Mouse (Mus musculus) adrenal gland, adult 18-20 months (tissue): ENCODE results near the gene Asic2. TPM values are rescaled to one million over a fixed set of nuclear protein-coding genes. Genes with fewer than 3 reads are reported as not detected.

ENCODE experiments used
- DNase-seq, 2 experiments: peaks; one replicate each; pipeline ENCODE4 v3.0.0; 2021 to 2022; ENCODE audit warnings: low spot score in 2 of 2
- long read RNA-seq, 2 experiments: library from polyadenylated mRNA; stranded (forward); transcript quantifications; one replicate each; pipeline ENCODE4 v2.0.0; 2021
- total RNA-seq, 2 experiments: library from RNA; stranded (reverse); gene quantifications; 1 replicate in 1 of 2; 2 replicates in 1 of 2; pipeline ENCODE4 v1.2.3; 2021

The Asic2 gene
- 1 to 10 TPM; 2.5 to 3.2 TPM for total RNA-seq
- long read RNA-seq, experiment 1, partial matches to known transcripts: 0 of 4 reads
- long read RNA-seq, experiment 1, other reads (novel, unspliced or antisense): 2 of 4 reads
- long read RNA-seq, experiment 2, partial matches to known transcripts: 0 of 1 reads
- long read RNA-seq, experiment 2, other reads (novel, unspliced or antisense): 1 of 1 reads

DNA sequence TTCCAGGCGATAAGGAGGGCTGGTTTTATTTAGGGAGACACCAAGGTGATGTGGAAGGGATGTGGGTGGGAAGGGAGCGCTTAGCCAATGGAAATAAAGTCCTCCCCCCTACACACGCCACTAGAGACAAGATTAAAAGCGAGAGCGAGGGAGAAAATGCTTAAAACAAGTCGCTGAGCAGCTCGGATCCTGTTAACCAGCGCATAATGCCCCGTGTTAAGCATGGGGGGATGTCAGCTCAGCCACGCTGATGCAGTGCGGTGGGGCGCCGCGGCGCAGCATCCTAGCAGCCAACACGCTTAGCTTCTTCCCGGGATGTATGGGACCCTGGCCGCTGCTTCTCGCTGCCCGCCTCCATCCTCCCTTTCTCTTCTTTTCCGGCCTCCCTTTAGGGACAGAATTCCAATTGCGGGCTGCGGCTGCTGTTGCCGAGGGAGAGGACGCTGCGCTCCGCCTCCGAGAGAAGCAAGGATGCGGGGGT is at the start of gene Asic2:
Gene Asic2, minus strand, starts transcription at position 57 of the 481 bp plus-strand sequence.
- no peak for DNase-seq

DNA sequence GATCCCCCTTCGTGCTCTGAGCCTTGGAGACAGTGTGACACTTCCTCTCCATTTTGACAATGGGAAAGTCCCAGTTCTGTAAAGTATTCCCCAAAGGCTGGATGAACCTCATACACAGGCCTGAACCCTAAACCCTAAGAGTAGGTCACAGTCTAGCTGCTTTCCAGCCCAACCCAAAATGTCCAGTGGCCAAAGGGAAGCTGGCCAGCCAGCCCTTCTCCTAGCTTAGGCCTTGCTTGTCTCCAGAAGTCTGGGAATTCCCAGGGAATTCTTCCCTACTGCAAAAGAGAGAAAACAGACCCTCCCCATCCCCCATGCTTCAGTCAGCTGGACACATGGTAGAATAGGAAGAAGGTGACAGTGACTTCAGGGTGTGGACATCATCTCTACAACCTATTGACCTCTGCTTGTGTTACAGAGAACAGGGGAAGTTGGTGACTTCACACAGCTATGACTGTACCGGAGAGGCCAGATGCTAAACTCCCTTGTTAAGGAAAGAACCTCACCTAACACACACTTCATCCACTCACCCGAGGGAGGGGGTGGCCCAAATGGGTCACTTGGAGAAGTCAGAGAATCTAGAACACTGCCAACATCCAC is 48.0 kb upstream of the Asic2 start:
- DNase-seq: no peak

DNA sequence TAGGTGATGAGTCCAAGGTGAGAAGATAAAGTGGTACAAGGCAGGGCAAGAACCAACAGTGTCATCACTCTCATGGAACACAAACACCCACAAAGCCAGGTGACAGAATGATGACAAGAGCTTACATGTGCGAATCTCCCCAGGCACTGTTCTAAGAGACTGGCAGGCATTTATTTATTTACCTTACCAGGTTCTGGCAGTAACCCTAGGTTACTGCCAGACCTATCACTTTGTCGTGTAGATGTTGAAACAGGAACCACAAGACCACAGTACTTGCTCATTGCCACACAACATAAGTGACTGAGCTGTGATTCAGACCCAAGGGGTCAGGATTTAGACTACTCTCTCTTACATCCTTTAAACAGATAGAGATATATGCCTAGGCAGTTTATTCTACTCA is 46.8 kb upstream of the Asic2 start:
- DNase-seq: no peak

DNA sequence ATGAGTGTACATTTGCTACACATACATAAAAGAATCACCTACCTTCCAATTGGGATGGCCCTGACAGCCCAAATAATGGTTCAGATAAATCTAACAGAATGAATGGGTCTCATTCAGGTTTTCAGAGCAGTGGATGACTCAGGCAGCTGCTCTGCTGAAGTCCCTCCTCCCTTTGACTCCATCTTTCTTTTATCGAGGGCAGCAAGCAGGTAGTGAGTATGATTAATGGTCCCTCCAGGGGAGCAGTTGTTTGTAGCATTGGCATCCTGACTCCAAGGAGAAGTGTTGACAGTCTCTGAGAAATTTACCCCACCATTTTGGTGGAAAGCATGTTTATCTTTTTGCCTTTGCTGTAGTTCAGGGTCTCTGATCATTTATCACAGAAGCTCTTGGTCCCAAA is 45.5 kb upstream of the Asic2 start:
- no peak for DNase-seq

DNA sequence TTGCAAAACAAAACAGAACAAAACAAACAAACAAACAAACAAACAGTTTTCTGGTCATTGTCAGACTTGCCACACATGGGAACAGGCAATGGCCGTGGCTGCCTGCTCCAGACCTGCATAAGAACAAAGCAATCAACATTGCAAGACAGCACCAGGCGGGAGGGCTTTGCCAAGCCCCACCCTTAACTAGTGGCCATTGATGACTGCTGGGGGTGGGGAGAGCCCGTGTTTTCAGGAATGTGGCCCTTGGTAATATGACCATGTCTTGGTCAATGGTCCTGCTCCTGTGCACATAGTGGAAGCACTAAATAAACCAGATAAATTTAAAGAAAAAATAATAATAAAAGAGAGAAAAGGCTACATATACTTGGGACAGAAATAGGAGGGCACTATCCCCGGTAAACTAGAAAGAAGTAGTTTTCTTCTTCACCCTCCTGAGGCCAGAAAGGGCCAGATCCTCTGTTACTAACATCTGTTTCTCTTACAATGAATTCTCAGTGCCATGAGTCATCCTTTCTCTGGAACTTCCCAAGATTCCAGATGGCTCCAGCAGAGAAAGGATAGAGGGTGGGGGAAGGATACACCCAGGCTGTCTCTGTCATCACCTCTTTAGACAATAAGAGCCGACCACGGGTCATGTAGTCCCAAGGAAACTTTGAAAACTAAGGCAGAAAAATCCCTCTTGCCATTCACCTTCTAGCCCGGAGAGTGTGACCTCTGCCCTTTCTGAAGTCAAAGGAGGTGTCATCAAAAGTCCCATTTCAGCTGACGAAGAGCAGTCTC is 43.3 kb upstream of the Asic2 start:
- no peak for DNase-seq

DNA sequence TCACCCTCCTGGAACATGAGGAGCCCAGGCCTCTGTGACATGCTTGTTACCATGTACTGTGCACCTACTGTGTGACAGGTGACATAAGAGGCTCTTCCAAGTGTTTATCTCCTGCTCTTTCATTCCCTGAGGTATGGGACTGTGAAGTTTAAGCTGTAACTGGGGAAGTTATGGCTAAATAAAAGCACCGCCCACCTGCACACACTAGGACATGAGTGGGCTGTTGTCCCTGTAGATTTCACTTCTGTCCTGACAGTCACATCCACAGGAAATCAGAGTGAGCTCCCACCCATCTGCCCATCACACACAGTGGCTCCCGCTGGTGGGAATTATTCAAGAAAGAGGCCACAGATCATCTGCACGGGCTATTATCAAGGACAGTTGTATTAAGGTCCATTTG is 41.9 kb upstream of the Asic2 start:
- DNase-seq: no peak

DNA sequence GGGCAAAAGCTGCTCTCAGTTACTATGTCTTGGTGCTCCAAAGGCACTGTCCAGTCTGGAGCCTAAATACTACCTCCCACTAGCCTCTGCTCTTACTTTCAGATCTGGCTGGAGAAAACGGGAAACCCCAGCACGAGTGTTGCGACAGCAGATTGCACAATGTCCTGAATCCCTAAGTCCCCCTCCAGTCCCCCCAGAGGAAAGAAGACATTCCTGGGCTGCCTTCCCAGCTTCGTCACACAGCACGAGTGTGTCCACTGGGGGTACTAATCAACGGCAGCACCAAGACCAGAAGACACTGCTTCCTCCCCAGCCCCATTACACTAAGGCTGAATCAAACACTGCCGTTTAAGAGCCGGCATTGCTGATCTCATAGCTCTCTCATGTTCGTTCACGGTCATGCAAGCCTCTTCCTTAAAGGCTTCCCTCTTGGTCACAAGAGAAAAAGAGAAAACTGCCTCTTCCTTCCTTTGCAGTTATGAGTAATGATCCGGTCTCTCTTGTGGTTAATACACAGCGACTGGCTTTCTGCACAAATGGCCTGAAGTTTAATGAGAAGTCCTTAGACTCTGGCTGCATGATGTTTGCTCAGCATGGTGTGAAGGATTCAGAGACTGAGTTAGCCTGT is 38.7 kb upstream of the Asic2 start:
- peak; percentile 16 to 63 for DNase-seq

DNA sequence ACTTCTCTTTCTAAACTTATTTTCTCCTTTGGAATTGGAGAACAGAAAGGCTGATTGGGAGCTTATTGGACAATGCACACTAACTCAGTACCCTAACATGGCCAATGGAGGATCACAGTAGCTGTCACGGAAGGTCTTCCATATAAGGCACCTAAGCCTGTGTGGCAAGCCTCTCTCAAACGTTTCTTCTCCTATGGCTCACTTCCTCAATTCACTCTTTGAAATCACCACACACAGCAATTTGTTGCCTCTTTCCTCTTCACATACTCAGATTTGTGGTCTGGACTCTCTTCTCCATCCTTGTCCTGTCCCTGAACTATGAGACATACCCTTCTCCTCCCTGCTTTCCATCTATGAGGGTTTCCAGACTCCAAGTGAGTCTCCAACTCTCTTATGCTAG is 36.6 kb upstream of the Asic2 start:
- DNase-seq: no peak

DNA sequence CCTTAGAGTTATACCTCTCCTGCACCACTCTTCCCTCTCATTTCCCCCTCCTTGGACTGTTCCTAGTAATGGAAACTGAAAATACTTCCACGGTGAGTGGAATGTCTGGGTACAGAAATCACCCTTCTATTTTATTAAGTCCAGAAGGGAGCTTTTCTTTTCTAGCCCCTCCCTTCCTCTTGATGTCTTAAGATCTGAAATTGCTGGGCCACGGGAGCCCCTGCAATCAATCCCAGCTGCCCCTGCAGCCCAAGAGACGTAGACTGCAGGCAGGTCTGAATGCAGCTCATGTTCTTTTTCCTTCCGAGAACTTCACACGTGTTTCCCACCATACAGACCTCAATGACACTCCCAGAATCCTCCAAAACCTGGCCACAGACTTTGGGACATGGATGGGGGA is 32.3 kb upstream of the Asic2 start:
- DNase-seq: no peak

DNA sequence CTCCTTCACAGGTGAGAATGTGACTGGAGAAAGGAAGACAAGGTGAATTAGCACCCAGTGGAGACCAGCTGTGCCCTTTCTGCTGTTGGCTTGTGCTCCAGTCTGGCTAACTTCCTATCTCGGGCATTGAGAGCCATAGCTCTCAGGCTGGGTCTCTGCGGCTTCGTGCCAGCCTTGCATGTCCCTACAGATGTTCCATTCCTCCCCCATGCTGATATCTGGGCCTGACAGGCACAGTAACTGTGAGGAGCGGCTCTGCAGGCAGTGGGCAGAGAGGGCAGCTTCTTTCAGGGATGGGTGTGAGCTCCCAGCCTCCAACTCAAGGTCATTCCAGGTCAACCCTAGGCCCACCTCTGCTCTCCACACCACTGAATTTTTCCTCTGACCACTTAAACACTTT is 31.2 kb upstream of the Asic2 start:
- no peak for DNase-seq

DNA sequence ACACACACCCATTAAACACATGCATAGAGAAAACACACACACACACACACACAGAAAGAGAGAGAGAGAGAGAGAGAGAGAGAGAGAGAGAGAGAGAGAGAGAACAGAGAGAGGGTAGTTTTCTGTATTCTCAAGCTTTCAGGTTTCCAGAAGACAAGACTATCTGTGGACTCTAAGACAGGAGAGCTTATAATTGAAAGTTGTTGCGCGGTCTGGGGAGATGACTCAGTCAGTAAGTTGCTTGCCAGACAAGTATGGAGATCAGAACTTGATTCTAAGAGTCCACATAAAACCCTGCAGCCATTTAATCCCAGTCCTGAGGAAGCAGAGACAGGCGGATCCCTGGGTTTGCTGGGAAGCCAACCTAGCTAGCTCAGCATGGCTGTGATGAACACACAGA is 30.4 kb upstream of the Asic2 start:
- no peak for DNase-seq

DNA sequence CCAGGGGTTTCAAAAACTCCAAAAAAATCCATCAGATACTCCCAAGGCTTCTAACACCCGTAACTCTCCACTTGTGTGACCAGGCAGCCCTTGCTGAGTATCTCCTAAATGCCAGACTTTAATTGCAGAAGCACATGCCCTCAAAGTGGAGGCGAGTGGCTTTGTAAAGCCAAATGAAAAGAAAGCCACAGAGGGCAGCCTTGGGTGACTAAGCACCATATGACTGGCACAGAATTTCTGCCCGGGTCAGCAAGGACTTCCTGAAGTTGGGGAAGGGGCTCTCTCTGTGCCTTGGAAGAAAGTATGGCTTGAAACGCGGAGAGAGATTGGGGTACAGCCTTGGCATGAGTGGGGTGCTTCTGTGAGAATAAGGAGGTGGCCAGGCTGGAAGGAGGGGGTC is 28.8 kb upstream of the Asic2 start:
- no peak for DNase-seq

DNA sequence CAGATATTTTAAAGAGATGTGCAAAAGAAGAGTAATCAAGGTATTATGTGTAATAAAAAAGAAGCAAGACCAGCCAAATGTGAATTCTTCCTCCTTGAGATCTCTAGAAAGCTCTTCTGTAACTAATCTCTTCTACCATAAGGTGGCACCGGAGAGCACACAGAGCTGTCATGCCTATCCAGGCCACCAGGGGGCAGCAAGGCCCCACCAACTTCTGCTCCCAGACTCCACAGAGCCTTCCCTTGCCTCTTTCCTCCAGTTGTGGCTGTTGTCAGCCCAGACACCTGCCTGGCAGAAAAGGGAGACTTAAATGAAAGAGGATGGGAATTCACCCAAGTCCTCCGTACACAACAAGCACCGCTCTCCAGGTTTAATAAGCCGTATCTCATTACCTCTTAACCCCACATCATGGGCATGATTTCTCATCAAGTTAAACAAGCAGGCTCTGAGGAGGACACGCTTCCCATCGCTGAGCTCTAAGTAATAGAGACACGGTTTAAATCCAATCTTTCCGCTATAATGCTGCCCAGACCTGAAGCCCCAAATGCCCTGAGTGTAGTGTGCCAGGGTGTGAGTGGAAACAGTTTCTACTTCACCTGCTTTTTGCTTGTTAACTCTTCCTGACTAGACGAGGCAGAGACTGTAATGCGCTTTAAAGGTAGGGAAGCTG is 28.1 kb upstream of the Asic2 start:
- peak; percentile 77 to 82 for DNase-seq

DNA sequence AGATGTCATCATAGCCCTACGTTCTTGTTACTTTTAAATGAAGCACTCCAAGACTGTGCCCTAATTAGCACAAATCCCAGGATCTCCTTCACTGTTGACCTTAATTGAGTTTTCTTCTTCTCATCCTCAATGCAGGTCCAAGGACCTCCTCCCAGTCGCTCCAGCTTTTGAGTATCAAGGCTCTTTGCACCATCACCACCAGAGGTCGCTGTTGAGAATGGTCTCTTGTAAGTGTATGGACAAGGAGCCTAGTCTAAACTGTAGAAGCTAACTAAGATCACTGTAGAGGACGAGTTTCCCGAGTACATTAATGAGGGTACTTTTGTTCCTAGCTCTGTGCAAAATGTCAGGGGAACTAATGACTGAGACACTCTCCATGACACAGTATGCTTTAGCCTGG is 14.9 kb upstream of the Asic2 start:
- peak; percentile 69 for DNase-seq

DNA sequence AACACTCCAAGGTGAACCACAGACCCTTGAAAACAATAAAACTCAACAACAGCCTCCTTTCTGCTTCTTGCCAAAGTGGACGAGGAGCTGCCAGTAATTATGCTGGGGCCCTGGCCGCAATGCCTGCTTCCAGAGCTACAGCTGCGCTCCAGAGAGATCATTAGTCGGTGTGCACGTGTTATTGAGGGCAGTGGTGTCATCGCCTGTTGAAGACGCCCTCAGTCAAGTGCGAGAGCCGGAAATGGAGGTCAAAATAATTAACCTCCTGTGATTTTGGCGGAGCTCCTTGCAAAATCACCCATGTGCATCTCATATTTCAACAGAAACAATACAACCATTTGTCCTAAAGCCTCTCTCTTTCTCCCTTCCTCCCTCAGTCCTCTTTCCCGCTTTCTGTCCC is 13.9 kb upstream of the Asic2 start:
- DNase-seq: no peak

DNA sequence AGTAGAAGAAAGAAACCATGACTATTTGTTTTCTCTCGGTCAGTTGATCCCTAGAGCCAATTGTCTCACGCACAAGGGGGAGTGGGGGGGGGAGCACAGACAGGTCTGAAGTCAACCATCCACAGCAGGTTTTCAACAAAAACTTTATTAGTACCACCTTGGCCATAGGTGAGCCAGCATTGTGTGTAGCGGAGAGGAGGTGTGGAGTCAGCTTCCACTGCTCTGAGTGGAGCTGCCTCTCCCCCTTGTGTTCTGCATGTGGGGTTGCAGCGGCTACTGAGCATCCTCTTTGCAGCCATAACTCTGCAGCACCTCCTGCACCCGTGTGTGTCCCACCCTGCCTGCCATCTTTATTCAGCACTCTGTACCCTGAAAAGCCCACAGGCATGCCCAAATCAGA is 6.3 kb upstream of the Asic2 start:
- DNase-seq: no peak

DNA sequence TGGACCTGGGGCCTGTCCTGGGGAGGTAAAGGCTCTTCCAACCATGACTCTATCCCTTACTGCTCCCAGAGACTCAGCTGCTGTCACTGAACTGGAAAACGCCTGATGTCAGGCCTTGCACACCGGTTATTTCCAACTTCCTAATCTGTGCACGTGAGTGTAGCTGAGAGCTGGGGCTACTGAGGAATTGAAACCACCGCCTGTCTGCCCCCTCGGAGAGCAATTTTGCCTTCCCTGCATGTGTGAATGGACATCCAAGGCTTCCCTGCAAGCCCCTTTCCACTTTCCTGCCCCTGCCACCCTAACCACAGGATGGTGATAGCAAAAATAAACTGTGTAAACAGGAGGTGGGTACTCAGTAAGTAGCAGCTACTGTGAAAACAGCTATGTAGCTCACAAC is 5.4 kb upstream of the Asic2 start:
- DNase-seq: no peak

DNA sequence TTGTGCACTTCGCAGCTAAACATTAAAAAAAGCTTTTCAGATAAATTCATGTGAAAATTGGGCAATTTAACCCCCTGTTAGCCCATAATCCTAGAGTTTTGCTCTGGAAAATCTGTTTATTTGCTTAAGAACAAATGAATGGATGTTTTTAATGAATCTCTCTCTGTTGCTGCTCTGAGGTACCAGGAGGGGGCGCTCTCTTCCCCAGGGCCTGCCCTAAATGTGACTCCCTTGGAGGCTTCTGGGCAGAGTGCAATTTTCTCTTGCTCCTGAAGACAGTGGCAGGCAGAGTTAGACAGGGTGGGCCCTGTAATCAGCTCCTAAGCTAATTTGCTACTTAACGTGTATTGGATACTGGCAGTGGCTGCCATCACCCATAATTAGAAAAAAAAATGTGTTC is 3.8 kb upstream of the Asic2 start:
- DNase-seq: no peak

DNA sequence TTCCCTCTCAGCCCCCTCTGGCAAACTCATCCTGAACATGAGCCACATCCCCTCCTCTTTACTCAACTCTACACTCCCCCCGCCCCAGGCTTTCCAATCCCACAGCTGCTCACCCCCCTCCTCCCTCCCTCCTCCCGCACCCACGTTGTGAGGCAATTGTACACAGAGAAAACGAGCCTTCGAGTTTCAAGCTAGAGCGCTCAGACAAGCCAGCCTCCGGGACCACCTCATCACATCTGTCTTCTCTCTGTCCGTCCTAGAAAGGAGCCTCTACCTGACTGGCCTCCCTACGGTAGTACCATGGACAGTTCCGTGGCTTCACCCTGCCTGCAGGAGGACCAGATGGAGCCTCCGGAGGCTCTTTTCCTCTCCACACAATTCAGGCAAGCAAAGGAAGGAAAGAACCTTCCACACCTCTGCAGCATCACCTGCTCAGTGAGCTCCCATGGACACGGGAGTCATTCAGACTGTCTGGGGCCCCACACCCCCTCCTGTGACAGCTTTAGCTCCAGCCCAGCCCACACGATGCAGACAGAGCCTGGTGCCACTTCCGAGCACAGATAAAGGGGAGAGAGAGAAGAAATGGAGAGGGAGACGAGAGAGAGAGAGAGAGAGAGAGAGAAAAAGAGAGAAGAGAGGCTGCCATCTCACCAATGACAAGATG is 1.5 kb downstream of the Asic2 start:
- peak in 1 of 2 experiments; percentile 16 for DNase-seq

DNA sequence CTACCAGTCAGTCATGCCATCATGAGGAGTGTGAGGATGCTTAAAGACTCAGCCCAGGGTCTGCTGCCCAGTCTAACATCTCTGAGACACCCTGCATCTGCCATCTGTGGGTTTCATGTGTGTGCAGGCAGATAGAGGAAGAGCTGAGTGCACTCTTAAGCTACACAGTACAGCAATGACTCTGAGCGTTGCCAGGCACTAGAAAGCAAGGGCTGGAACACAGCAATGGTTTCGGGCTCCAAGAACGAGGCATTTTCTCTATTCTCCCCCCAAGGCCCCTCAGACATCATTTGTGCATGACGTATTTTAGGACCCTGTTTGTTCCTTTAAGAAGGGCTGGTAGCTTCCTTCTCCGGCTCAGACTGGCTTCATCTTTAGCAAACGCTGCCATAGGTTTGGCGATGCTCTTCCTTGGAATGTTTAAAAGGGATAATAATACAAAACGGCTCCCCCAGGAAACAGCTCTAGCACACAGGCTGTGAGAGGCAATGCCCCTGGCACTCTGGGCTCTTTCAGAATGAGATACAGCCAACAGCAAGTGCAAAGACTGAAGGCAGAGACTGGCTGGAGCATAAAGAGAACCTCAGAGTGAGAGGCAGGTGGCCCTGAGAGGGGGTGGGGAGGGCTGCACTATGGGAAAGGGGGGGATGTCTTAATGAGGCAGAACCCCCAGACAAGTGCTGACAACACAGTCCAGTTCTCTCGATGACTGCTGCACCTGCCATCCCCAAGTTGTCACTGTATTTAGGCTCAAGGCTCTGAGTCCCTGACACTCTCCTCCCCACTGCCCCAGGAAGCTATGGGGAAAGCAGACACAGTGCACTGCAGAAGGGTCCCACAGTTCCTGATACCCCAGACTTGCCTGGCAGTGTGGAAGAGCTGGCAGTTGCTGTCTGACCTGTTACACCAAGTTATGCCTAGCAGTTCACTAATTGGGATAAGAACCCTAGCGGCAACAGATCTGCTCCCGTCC is 2.3 kb downstream of the Asic2 start:
- no peak for DNase-seq
